Mouse (Mus musculus) large intestine, adult 2 months (tissue): ENCODE data around the gene Adamts17. TPM values are rescaled to one million over a fixed set of nuclear protein-coding genes. Genes with fewer than 3 reads are reported as not detected.

Experiments used
- DNase-seq: peaks from one replicate; pipeline ENCODE4 v3.0.0-alpha.2; 2012; ENCODE audit warnings: low read depth, low spot score
- WGBS: fragments of 180-500 bp; shearing (Covaris S2); methylation state at CpG from one replicate; pipeline ENCODE4 v1.1.7; 2018; 5-methylcytosine and 5-hydroxymethylcytosine counted together
- polyA plus RNA-seq: library from polyadenylated mRNA; depleted of rRNA; stranded (reverse); fragments of >200 nt; gene quantifications from 2 replicates; pipeline ENCODE4 v1.2.3, GENCODE M21; 2012; rRNA removed

Gene Adamts17
- 0.92 and 1.5 TPM in 2 replicates for polyA plus RNA-seq

DNA sequence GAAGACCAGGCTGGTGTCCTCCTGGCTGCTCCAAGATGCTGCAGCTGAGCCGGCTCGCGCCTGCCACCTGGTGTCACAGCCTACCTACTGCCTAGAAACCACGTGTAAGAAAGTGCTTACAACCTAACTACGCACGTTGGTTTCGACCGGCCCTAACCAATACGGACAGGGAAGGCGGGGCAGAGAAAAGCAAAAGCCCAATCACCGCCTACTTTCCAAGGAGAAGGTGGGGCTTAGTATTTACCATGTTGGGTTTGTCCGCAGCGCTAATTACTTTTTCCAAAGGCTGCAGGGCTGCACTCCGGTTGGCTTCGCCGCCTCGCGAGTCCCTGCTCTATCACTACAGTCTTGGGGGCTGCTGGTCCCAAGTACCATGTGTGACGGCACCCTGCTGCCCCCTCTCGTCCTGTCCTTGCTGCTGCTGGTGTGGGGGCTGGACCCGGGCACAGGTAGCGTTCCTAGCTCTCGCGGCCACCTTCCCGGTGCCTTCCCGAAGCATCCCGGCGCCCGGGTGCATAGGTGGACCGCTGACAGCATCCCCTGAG lies at the start of gene Adamts17:
Gene Adamts17 (plus strand): TSS at position 273 of the 545 bp plus-strand sequence.
- peak; percentile 85 for DNase-seq
- under 1% methylated on average over 30 of the region's 30 CpGs for WGBS

- DNase-seq: peak; percentile 89
- WGBS: 22% methylated on average over 8 of the region's 8 CpGs
Measured at GRCm38 (mm10) chr7:66789860-66790748, 49.4 kb upstream of the Adamts17 start.

DNA sequence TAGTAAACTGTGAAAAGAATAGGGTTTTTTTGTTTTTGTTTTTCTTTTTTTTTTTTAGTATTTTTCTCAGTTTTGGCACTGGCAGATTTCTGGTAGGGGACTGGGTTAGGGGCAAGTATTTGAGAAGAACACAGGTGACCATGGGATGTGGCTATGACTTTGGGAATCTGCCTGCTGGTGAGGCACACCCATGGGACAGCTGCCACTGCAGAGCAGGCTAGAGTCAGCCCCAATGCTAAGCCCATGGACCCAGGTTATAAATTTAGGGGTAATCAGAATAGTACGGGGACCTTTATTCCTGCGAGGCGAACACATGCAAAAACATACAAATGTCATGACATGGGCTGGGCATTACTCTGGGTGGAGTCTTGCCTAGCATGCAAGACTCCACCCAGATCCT lies 48.5 kb upstream of the Adamts17 start:
- WGBS: 62% methylated on average over 3 of the region's 3 CpGs

DNA sequence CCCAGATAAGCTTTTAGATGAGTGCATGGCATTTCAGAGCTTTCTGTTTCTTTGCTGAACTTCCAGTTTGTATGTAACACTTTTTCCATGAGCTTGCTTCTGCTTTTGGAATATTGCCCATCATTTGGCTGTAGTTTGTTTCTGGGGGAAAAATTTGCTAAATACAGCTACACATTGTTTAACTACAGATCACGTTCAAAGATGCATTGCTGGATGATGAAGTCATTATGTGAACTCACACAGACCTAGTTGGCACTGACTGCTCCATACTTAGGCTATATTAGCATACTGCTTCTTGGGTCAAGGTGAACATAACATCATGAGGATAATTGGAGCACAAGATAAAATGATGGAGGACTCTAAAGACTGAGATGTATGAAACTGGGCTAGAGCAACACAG lies 42.6 kb upstream of the Adamts17 start:
- DNase-seq: no peak
- WGBS: 24% methylated on average over 1 of the region's 1 CpGs

More for the DNA sequence above, 48.5 kb upstream of the Adamts17 start:
- no peak for DNase-seq

DNA sequence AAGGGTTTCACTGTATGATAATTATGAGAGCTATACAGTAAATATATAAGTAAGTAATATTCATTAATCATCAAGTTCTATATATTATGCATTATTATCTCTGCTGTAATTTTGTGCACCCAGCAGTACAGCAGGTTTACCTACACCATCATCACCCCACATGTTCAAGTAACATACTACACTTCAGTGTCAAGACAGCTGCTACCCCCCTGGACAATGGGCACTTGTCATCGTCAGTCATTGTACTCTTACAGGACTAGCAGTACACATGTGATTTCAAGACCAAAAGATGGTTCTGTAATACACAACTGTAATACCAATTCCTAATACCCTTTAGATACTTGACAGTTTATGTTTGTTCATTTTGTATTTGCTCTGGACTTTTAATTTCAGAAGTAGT lies 42.2 kb upstream of the Adamts17 start:
- 95% methylated on average over 1 of the region's 1 CpGs for WGBS
- DNase-seq: no peak

DNA sequence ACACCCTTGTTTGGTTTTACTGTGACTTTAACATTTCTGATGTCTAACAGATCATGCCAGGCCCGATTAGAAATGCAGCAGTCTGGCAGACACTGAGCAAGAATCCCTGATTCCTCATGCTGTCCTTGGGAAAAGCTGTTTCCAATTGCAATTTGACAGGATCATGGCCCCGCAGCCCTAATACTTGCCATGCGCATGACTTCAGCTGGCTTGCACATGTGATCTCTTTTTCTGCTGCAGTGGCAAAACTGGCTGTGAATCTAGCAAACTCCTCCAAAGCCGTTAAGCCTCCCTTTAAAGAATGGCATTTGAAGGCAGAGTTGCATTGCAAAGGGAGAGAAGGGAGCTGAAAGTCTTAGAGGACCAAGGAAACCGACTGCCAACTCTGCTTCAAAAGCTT lies 40.7 kb upstream of the Adamts17 start:
- DNase-seq: no peak
- 67% methylated on average over 5 of the region's 5 CpGs for WGBS

GRCm38 (mm10) chr7:66800784-66801183 lies 38.8 kb upstream of the Adamts17 start:
- no peak for DNase-seq
- WGBS: 52% methylated on average over 5 of the region's 5 CpGs

DNA sequence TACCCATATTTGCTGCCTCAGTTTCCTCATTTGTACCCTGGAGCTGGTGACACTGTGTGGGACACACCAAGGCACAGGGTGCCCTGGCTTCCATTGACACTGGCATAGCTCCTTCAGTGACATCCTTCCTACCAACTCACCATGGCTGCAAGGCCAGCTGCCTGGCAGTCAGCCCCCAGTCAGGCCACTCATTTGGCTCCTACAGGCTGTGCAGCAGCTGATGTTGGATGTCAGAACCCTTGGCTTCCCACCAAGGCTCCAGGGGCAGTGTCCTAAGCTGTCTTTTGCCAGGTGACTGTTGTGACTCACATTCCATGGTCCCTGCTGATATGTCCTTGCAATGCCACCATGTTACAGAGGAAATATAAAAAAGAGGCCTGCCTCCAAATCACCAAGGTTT lies 37.8 kb upstream of the Adamts17 start:
- DNase-seq: no peak

- WGBS: 52% methylated on average over 5 of the region's 5 CpGs
- no peak for DNase-seq
Measured at GRCm38 (mm10) chr7:66803798-66804197, 35.7 kb upstream of the Adamts17 start.

GRCm38 (mm10) chr7:66806801-66807200 lies 32.7 kb upstream of the Adamts17 start:
- WGBS: 81% methylated on average over 3 of the region's 3 CpGs
- no peak for DNase-seq

GRCm38 (mm10) chr7:66810436-66810835 lies 29.1 kb upstream of the Adamts17 start:
- DNase-seq: no peak
- WGBS: 98% methylated on average over 7 of the region's 7 CpGs

DNA sequence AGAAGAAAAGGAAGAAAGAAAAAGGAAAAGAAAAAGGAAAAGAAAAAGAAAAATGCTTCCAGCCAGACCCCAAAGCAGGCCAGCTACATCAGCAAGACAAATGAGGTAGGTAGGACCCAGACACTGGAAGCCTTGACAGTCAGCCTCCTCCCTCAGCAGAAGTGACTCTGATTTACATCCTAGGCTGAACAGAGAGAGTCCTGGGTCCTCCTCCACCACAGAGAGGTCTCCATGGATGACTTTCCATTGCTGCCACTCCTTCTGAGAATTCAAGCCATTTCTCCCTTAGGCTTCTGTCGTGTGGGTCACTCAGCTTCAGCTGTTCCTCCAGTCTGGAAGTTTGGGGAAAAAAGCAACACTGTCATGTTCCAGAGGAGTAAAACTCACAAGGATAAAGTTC lies 28.2 kb upstream of the Adamts17 start:
- WGBS: 87% methylated on average over 1 of the region's 1 CpGs
- no peak for DNase-seq

GRCm38 (mm10) chr7:66812289-66812688 lies 27.2 kb upstream of the Adamts17 start:
- 91% methylated on average over 4 of the region's 4 CpGs for WGBS
- DNase-seq: no peak

DNA sequence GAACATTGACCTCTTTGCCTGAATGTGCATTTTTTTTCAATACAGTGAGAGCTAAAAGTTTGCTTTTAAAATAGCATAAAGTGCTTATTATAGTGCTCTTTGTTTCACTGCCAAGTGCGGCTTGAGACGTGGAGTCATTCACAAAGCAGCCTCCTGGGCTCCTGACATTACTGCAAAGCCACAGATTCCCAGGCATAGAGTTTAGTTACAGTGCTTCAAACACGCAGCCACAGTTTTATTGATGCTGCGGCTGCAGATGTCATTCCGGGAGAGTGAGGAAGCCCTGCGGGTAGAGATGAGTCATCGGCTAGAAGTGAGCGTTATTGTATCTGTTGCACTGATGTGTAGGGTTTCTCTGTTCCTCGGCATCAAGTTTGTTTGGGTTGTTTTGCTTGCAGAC lies 26.8 kb upstream of the Adamts17 start:
- no peak for DNase-seq
- WGBS: 8% methylated on average over 9 of the region's 9 CpGs

GRCm38 (mm10) chr7:66813172-66813571 lies 26.4 kb upstream of the Adamts17 start:
- DNase-seq: no peak
- 69% methylated on average over 1 of the region's 1 CpGs for WGBS

GRCm38 (mm10) chr7:66815526-66815925 lies 24.0 kb upstream of the Adamts17 start:
- 89% methylated on average over 6 of the region's 6 CpGs for WGBS

GRCm38 (mm10) chr7:66820034-66820433 lies 19.5 kb upstream of the Adamts17 start:
- 30% methylated on average over 6 of the region's 6 CpGs for WGBS
- no peak for DNase-seq

More at GRCm38 (mm10) chr7:66815526-66815925, 24.0 kb upstream of the Adamts17 start:
- DNase-seq: no peak

DNA sequence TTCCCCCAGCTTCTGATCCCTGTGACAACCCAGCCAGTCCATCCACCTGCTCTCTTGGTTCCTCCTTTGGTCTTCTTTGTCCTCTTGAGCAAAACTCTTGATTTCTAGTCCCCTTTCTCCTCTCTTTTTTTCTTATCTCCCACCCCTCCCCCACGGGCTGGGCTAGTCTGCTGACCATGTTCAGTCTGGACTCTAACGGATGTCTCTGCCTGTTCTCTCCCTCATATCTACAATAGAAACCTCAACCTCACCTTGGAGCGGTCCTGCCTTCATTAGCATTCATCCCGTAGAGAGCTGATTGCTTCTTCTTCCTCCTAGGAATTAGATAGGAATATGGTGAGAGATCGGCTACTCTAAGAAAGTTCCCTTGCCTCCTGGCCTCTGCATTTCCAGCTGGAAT lies 8.7 kb upstream of the Adamts17 start:
- WGBS: 27% methylated on average over 5 of the region's 5 CpGs

DNA sequence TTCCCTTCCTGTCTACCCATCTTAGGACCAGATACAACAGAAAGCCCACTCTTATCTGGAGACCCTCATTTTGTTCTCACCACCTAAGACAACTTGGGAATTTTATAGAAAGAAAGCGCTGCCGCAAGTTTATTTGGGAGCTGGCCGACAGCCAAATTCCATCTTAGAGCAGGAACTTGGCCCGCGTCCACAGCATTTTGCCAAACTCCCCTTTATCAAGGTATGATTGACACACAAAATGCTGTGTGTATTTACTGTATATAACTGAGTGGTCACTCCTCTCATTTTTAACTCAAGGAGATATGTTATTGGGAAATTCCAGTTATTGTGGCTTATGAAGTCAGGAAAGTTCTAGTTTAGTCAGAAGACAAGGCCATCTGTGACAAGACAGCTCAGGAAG lies 8.2 kb upstream of the Adamts17 start:
- WGBS: 10% methylated on average over 5 of the region's 5 CpGs
- no peak for DNase-seq

More for the DNA sequence above, 8.7 kb upstream of the Adamts17 start:
- DNase-seq: no peak

DNA sequence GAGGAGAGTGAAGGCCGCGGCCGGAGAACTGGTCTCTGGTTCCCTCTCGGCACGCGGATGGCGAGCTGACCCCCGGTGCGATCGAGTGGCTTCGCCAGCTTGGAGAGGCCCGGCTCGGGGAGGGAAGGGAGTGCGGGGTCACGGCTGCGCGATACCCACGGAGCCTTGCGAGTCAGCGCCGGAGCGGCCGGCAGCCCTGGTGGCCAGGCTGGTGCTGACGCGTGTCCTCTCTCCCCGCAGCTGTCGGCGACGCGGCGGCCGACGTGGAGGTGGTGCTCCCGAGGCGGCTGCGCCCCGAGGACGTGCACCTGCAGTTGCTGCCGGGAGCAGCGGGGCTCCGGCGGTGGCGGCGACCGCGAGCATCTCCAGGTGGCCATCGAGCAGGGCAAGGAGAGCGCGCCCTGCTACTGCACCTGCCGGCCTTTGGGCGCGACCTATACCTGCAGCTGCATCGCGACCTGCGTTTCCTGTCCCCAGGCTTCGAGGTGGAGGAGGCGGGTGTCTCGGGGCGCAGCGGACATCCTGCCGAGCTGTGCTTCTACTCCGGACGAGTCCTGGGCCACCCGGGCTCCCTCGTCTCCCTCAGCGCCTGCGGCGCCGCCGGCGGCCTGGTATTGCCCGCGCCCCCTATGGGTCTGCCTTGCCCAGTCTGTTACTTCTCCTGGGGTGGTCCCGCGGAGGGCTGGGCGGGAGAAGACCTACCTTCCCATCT lies 629 bp downstream of the Adamts17 start:
- no peak for DNase-seq
- under 1% methylated on average over 71 of the region's 76 CpGs for WGBS

DNA sequence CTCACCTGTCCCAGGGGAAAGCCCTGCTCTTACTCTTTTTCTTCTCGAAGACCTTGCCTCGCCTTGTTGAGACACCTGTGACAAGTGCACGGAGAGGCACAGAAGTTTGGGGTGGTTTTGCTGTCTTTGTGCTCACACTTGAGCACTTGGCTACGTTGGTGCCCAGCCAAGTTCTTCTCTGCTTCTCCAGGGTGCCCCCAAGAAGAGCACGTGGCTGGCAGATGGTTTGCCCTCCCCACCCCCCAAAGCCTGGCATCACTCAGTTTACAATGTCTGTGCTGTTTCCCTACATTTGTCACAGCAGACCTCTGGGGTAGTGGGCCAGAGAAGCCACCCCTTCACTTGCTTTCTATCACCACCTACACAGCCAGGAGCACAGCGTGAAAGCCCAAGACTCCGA lies 1.6 kb downstream of the Adamts17 start:
- no peak for DNase-seq
- WGBS: 77% methylated on average over 7 of the region's 7 CpGs
